Mouse (Mus musculus): ENCODE results near the gene Pcnp.

The Pcnp gene

DNA sequence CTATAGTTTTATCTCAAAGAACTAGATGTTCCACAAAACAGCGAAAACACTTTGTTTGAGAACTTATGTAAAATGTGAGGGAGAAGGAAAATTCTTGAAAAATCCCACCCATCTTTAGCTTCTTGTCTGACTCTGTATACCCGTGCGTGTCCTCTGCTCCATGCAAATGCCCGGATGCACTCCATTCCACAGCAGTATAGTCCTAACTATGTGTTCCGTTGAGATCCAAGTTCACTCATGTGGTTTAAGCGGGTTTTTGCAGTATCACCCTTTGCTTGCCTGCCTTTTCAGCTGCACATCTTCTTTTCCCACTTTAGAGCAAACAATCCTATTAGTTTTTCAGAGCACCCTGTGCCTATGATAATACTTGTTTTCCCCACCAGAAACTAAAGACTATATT is 7.0 kb upstream of the Pcnp start:
- no peak for DNase-seq (ENCODE audit: low read depth, low spot score)

DNA sequence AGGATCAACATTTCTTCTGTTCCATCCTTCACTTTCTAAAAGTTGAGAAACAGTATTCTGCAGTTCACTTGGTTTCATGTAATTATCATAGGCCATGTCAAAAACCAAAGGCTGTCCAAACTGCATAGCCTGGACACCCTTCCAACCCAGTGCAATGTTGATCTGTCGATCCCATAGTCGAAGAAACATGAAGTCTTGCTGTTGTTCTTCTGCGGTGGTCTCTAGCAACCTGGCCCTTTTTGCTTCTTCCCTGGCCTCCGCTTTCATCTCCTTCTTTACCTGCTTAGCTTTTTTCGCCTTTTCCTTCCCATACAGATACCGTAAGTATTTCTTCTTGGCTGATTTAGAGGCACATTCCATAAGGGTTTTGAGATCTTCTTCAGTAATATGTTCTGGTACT is 5.0 kb upstream of the Pcnp start:
- no peak for DNase-seq (ENCODE audit: low read depth, low spot score)

DNA sequence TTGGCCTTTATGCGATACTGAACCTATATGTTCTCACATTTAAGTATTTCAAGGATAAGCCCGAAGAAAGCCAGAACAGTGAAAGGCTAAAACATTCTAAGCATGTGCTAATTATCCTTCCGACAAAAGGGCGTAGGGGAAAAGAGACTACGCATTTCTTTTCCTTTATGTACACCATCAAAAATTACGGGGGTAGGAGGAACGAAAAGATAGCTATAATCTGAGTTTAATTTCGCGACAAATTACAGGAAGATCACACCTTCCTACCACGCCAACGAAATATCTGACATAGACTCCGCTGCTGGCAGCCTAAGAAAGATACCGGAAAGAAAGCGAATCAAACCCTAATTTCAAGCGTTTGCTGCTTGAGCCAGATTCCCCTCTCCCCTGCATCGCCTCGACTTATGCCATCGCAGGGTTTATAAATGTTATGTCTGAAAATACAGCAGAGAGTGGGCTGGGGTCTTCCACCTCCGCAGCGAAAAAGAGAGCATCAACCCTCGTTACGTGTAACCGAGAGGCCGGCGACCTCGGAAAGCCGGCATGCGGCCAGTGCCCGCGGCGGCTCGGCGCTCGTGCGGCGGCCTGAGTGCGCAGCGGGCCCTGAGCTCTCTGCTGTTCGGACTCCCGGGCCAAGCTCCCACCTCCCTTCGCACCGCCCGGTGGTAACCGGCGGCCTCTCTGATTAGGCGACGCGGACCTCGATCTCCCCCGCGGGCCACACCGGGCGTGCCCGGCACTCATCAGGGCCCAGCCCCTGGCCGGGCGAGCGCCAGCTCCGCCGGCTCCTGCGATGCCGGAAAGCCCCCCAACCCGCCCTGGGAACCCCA is 602 bp downstream of the Pcnp start:
- peak; percentile 15 for DNase-seq (ENCODE audit: low read depth, low spot score)

DNA sequence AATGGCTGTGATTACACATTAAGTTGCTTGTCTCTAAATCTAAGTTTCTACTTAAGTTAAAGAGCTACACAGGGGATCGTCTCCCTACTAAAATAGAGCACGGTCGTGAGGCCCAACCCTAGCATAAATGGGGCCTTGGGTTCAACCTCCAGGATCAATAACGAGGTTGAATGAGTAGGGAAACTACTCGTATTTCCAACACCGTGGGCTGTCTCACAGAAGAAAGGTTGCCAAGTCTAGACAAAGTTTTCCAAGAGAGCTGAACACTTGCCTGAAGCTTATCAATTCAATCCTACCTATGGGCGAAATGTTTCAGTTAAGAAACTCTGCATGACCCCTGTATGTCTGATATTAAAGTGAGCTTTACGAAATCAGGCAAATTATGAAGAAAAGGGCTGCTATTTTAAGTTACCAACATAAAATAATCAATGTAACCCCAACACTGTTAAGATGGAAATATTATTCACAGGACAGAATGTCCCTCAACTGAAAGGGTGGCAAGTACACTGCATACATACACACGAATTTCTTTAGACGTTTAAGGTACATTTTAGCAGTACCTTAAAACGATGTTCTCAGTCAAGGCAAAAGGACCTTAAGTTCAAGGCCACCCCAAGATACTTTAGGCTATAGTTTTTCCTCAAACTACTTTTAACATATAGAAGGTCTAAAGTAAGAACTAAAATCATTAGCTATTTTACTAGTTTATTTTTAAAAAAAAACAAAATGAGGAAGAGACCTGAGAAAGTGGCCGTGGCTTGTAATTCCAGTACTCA is 1.5 kb downstream of the Pcnp start:
- no peak for DNase-seq (ENCODE audit: low read depth, low spot score)

- no peak for DNase-seq (ENCODE audit: low read depth, low spot score)
Observed at GRCm38 (mm10) chr16:56019660-56020059, 9.9 kb downstream of the Pcnp start.

DNA sequence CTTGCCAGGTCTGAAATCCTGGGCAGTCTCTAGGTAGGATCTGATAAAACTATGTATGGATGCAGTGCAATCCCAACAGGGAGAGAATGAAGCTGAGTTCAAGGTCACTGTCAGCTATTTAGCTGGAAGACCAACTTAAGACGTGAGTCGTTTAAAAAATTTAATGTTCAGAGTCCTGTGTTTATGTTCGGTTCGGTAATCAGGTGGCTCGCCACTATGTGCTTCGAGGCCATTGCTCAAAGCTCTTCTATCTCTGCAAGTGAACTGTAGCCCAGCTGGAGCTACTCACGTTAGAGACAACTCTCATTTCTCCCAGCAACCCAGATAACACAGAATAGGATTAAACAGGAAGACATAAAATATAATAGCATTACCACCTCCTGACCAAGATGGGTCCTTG is 15.5 kb downstream of the Pcnp start:
- DNase-seq (ENCODE audit: low read depth, low spot score): no peak

GRCm38 (mm10) chr16:56012789-56013743 is 16.5 kb downstream of the Pcnp start:
- DNase-seq (ENCODE audit: low read depth, low spot score): no peak

- no peak for DNase-seq (ENCODE audit: low read depth, low spot score)
Observed at GRCm38 (mm10) chr16:56008862-56009261, 20.7 kb downstream of the Pcnp start.

GRCm38 (mm10) chr16:56006798-56007197 is 22.7 kb downstream of the Pcnp start:
- no peak for DNase-seq (ENCODE audit: low read depth, low spot score)

DNA sequence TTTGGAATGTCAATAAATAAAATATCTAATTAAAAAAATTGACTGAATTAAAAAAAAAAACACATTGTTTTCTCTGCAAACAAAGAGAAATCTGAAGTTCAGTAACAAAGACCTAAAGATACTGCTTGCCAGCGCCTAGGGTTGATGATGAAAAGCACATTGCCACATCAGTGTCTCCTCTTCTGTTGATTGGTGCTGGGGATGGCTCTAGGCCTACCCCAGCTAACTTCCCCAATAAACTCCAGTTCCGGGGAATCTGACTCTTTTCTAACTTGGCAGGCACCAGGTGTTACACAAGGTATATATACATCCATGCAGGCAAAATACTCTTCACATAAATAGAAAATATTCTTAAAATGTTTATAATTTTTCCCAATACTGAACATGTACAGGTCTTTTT is 35.3 kb downstream of the Pcnp start:
- DNase-seq (ENCODE audit: low read depth, low spot score): no peak

DNA sequence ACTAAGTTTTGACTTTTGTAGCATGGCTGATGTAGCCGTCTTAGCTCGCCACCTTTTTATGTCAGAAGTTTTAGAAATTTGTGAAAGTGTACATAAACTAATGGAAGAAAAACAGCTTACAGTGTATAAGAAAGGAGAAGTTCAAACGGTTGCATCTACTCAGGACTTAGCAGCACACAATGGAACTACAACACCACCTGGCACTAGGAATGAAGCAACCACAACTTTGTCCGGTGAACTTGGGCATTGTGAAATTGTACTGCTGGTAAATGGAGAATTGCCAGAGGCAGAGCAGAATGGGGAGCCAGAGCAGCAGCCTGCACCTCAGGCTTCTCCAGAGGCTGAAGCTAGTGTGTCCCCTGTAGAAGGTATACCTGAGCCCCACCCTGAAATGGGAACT is 39.2 kb downstream of the Pcnp start:
- DNase-seq (ENCODE audit: low read depth, low spot score): no peak

DNA sequence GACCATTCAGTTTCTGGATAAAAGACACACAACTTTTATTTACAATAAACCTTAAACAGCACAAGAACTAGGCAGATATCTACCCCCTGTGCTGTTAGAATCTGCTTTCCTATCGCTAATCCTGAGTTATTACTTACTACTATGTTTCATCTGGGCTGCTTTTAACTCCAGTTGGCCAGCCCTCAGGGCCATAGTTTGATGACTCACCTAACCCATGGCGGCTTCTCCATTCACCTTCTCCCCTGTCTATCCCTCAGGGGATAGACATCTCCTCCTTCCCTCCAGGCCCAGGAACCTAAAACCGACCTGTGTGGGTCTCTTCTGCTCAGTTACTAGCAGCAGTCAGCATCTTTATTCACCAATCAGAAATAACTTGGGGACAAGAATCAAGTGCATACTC is 43.5 kb downstream of the Pcnp start:
- DNase-seq (ENCODE audit: low read depth, low spot score): no peak

DNA sequence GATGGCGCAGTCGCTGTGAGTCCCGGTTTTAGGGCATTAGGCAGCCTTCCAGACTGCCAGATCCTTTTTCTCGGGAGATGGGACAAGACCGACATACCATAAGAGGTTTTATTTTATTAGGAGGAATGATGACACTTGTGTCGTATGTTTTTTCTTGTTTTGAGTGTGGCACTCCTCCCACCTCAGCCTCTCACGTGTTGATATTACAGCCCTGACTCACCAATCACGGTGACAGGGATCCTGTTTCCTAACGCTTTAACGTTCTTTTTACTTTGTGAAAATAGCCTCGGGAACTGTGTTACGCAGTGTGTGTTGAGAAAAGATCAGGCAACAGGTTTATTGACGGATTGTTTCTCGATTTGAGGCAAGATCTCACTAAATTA is 54.6 kb downstream of the Pcnp start:
- DNase-seq (ENCODE audit: low read depth, low spot score): no peak

- DNase-seq (ENCODE audit: low read depth, low spot score): no peak
Observed at GRCm38 (mm10) chr16:55974256-55974902, 55.2 kb downstream of the Pcnp start.

DNA sequence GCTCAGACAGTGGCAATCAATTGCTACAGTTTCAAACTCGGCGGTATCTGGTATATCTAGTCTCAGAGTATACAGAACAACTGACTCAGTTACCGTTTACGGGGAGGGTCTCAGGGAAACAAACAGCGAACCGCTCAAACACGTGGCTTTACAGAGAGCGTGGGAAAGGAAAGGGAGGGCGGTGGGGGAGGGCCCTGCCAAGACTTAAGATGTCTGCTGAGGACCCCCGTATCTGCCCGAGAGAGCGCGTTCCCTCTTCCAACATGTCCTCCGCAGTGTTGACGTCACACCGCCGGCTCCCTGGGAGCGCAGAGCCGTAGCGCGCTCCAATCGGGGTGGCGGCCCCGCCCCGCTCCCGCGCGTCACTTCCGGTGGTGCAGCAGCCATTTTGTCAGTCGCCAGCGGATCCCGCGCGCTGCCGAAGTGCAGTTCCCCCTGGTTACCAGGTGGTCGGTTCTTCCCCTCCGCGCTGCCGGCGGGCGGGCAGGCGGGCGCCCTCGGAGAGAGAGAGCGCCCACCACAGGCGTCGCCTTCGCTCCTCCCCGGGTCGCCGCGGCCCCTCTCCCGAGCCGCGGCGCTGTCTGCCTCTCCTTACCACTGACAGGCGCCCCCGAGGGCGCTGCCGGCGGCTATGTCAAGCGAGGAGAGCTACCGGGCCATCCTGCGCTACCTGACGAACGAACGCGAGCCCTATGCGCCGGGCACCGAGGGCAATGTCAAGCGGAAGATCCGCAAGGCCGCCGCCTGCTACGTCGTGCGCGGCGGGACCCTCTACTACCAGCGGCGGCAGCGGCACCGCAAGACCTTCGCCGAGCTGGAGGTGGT is 55.9 kb downstream of the Pcnp start, which contains the start of gene Zbtb11:
Gene Zbtb11 (plus strand): TSS at position 453 of the 825 bp plus-strand sequence.
- peak; percentile 97 for DNase-seq (ENCODE audit: low read depth, low spot score)

GRCm38 (mm10) chr16:55972626-55973201 is 56.8 kb downstream of the Pcnp start:
- DNase-seq (ENCODE audit: low read depth, low spot score): no peak

- no peak for DNase-seq (ENCODE audit: low read depth, low spot score)
Observed at GRCm38 (mm10) chr16:55971735-55972615, 57.6 kb downstream of the Pcnp start.

- no peak for DNase-seq (ENCODE audit: low read depth, low spot score)
Observed at GRCm38 (mm10) chr16:55970416-55970815, 59.1 kb downstream of the Pcnp start.

GRCm38 (mm10) chr16:55969147-55969546 is 60.4 kb downstream of the Pcnp start:
- DNase-seq (ENCODE audit: low read depth, low spot score): no peak
